Mouse (Mus musculus) MEL (cell line): ENCODE data around the gene Habp2.

ENCODE experiments used
- BHLHE40 ChIP-seq: IDR thresholded peaks from 2 replicates; pipeline ENCODE4 v1.6.1; 2012; ENCODE audit warnings: low read depth, mild to moderate bottlenecking, inconsistent platforms, low read length, improper control_type of control experiment, borderline replicate concordance
- CHD1 ChIP-seq: IDR thresholded peaks from 2 replicates; pipeline ENCODE4 v1.6.1; 2012; ENCODE audit warnings: low read depth, mild to moderate bottlenecking, inconsistent platforms, low read length, improper control_type of control experiment
- CTCF ChIP-seq, 3 experiments: IDR thresholded peaks in 2 of 3; conservative IDR thresholded peaks in 1 of 3; 2 replicates each; pipeline ENCODE4 v1.5.1; 2011 to 2012; ENCODE audit warnings: low read length in 3 of 3, low read depth in 2 of 3, mild to moderate bottlenecking in 2 of 3, improper control_type of control experiment in 1 of 3, inconsistent platforms in 1 of 3, mixed read lengths in 1 of 3, moderate library complexity in 1 of 3; ENCODE audit not compliant: control insufficient read depth in 1 of 3, insufficient read depth in 1 of 3, poor library complexity in 1 of 3, severe bottlenecking in 1 of 3
- EP300 ChIP-seq, 2 experiments: IDR thresholded peaks; 2 replicates each; pipeline ENCODE4 v1.6.1; 2011; ENCODE audit warnings: improper control_type of control experiment in 2 of 2, low read length in 2 of 2, low read depth in 1 of 2, mild to moderate bottlenecking in 1 of 2
- MAX ChIP-seq: IDR thresholded peaks from 2 replicates; pipeline ENCODE4 v1.6.1; 2011; ENCODE audit warnings: low read length, improper control_type of control experiment
- MAZ ChIP-seq: IDR thresholded peaks from 2 replicates; pipeline ENCODE4 v1.6.1; 2012; ENCODE audit warnings: low read depth, mild to moderate bottlenecking, inconsistent platforms, low read length, improper control_type of control experiment
- MXI1 ChIP-seq: IDR thresholded peaks from 2 replicates; pipeline ENCODE4 v1.6.1; 2011; ENCODE audit warnings: mild to moderate bottlenecking, low read depth, low read length, improper control_type of control experiment
- POLR2A ChIP-seq, 2 experiments: IDR thresholded peaks; 2 replicates each; pipeline ENCODE4 v1.6.1; 2011 to 2012; ENCODE audit warnings: low read length in 2 of 2, mild to moderate bottlenecking in 2 of 2, control low read depth in 1 of 2, improper control_type of control experiment in 1 of 2, low read depth in 1 of 2, moderate library complexity in 1 of 2; ENCODE audit not compliant: control insufficient read depth in 1 of 2, insufficient read depth in 1 of 2, poor library complexity in 1 of 2
- POLR2AphosphoS5 ChIP-seq: IDR thresholded peaks from 2 replicates; pipeline ENCODE4 v1.6.1; 2012; ENCODE audit warnings: low read depth, borderline replicate concordance, mild to moderate bottlenecking, inconsistent platforms, low read length, moderate library complexity, mixed read lengths
- SIN3A ChIP-seq: IDR thresholded peaks from 2 replicates; pipeline ENCODE4 v1.6.1; 2012; ENCODE audit warnings: low read length, improper control_type of control experiment, inconsistent platforms
- SMC3 ChIP-seq: IDR thresholded peaks from 2 replicates; pipeline ENCODE4 v1.6.1; 2011; ENCODE audit warnings: low read depth, low read length, improper control_type of control experiment
- TBP ChIP-seq: IDR thresholded peaks from 2 replicates; pipeline ENCODE4 v1.8.0; 2011; ENCODE audit warnings: low read depth, low read length, improper control_type of control experiment
- TCF12 ChIP-seq: IDR thresholded peaks from 2 replicates; pipeline ENCODE4 v1.6.1; 2014; ENCODE audit warnings: low read depth, mild to moderate bottlenecking, inconsistent platforms, low read length, improper control_type of control experiment, moderate library complexity
- ZNF384 ChIP-seq: IDR thresholded peaks from 2 replicates; pipeline ENCODE4 v1.6.1; 2012; ENCODE audit warnings: low read depth, mild to moderate bottlenecking, inconsistent platforms, low read length, improper control_type of control experiment

DNA sequence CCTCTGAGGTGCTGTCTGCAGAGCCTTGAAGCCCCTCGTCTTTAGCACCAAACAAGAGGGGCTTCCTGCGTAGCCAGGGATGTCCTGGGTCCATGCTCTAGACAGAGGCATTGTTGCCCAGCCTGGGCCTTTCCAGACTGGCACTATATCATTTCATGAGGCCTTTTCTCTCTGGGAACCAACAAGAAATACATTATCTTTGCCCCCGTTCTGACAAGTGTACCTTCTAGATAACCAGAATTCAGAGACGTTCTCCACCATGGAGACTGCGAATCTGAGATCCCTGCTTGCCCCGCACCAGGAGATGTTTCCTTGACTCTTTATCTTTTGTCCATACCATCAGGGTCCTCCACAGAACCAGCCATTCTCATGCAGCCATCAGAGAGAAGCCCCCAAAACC is 32.7 kb downstream of the Habp2 start:
- no peak for TF ChIP-seq SMC3
- TF ChIP-seq CTCF (IDR thresholded peaks at IDR 0.05 in 2 of 3, conservative IDR thresholded peaks at IDR 0.05 in 1 of 3; ENCODE audit: control insufficient read depth in 1 of 3, insufficient read depth in 1 of 3, low read depth in 2 of 3, low read length in 3 of 3, poor library complexity in 1 of 3, severe bottlenecking in 1 of 3), result no peak
- TF ChIP-seq POLR2A (IDR thresholded peaks at IDR 0.05; ENCODE audit: control insufficient read depth in 1 of 2, insufficient read depth in 1 of 2, low read depth in 1 of 2, low read length in 2 of 2, poor library complexity in 1 of 2), result no peak
- TF ChIP-seq SIN3A, result no peak
- TF ChIP-seq TCF12, result no peak
- TF ChIP-seq BHLHE40, result no peak
- no peak for TF ChIP-seq POLR2AphosphoS5
- no peak for TF ChIP-seq EP300 (IDR thresholded peaks at IDR 0.05; ENCODE audit: low read depth in 1 of 2, low read length in 2 of 2)
- no peak for TF ChIP-seq ZNF384
- no peak for TF ChIP-seq CHD1
- no peak for TF ChIP-seq MXI1
- TF ChIP-seq MAX, result no peak
- TF ChIP-seq MAZ, result no peak
- no peak for TF ChIP-seq TBP
